Mouse (Mus musculus): ENCODE measurements around the gene Tmem53.
A peak's percentile ranks its signal among the peaks of the same experiment; 100 is the strongest.
"Not testable (repeated sequence)": the region's sequence is repeated elsewhere in the genome, so short reads cannot be mapped to it uniquely, and the experiment has no call there.

Tmem53 gene

GRCm38 (mm10) chr4:117252351-117252750 is 600 bp downstream of the Tmem53 start:
- DNase-seq (ENCODE audit: low spot score), result no peak

- no peak for DNase-seq (ENCODE audit: low spot score)
Observed at GRCm38 (mm10) chr4:117252755-117253154, 1.0 kb downstream of the Tmem53 start.

- DNase-seq (ENCODE audit: low spot score), result no peak
Observed at GRCm38 (mm10) chr4:117253218-117254016, 1.7 kb downstream of the Tmem53 start.

- DNase-seq (ENCODE audit: low spot score), result no peak
Observed at GRCm38 (mm10) chr4:117254017-117254627, 2.4 kb downstream of the Tmem53 start.

- no peak for DNase-seq (ENCODE audit: low spot score)
Observed at GRCm38 (mm10) chr4:117254672-117255071, 2.9 kb downstream of the Tmem53 start.

- DNase-seq (ENCODE audit: low spot score), result not testable (repeated sequence)
Observed at GRCm38 (mm10) chr4:117259909-117260308, 8.2 kb downstream of the Tmem53 start.

GRCm38 (mm10) chr4:117261222-117261621 is 9.5 kb downstream of the Tmem53 start:
- no peak for DNase-seq (ENCODE audit: low spot score)

GRCm38 (mm10) chr4:117262101-117262913 is 10.6 kb downstream of the Tmem53 start:
- DNase-seq (ENCODE audit: low spot score), result no peak

GRCm38 (mm10) chr4:117262987-117263386 is 11.2 kb downstream of the Tmem53 start:
- no peak for DNase-seq (ENCODE audit: low spot score)

- DNase-seq (ENCODE audit: low spot score), result peak; percentile 63
Observed at GRCm38 (mm10) chr4:117267284-117267683, 15.5 kb downstream of the Tmem53 start.

- no peak for DNase-seq (ENCODE audit: low spot score)
Observed at GRCm38 (mm10) chr4:117267831-117268437, 16.2 kb downstream of the Tmem53 start.

- DNase-seq (ENCODE audit: low spot score), result peak; percentile 57
Observed at GRCm38 (mm10) chr4:117270278-117270677, 18.5 kb downstream of the Tmem53 start.

GRCm38 (mm10) chr4:117272459-117272858 is 20.7 kb downstream of the Tmem53 start:
- DNase-seq (ENCODE audit: low spot score), result no peak

- no peak for DNase-seq (ENCODE audit: low spot score)
Observed at GRCm38 (mm10) chr4:117274720-117275119, 23.0 kb downstream of the Tmem53 start.

GRCm38 (mm10) chr4:117276281-117276711 is 24.5 kb downstream of the Tmem53 start:
- no peak for DNase-seq (ENCODE audit: low spot score)

GRCm38 (mm10) chr4:117277021-117277420 is 25.3 kb downstream of the Tmem53 start:
- no peak for DNase-seq (ENCODE audit: low spot score)

- no peak for DNase-seq (ENCODE audit: low spot score)
Observed at GRCm38 (mm10) chr4:117277687-117278086, 25.9 kb downstream of the Tmem53 start.

GRCm38 (mm10) chr4:117278381-117279252 is 26.9 kb downstream of the Tmem53 start:
- DNase-seq (ENCODE audit: low spot score), result no peak

- DNase-seq (ENCODE audit: low spot score), result no peak
Observed at GRCm38 (mm10) chr4:117279253-117279642, 27.5 kb downstream of the Tmem53 start.

- no peak for DNase-seq (ENCODE audit: low spot score)
Observed at GRCm38 (mm10) chr4:117280397-117280930, 28.7 kb downstream of the Tmem53 start.
